Mouse (Mus musculus): ENCODE measurements around the gene Gm21943. TPM values are rescaled to one million over a fixed set of nuclear protein-coding genes. Genes with fewer than 3 reads are reported as not detected.

Gene Gm21943
- not detected in 2 replicates for polyA plus RNA-seq (2012; rRNA removed)

GRCm38 (mm10) chrY:57533644-57534043, at the start of gene Gm21943:
TSS of gene Gm21943 (minus strand) at chrY:57533744.

Other genes starting within 250 kb of the Gm21943 start
- not detected in 2 replicates for gene Gm28961, start 172.0 kb upstream of the Gm21943 start, polyA plus RNA-seq (2012; rRNA removed)